Mouse (Mus musculus): ENCODE measurements around the gene Tcl1b1.
"Not testable (repeated sequence)": the region's sequence is repeated elsewhere in the genome, so short reads cannot be mapped to it uniquely, and the experiment has no call there.

Tcl1b1 gene

GRCm38 (mm10) chr12:105159390-105159789 is at the start of gene Tcl1b1:
Tcl1b1 (plus strand) TSS chr12:105159690.
- no peak for DNase-seq (ENCODE audit: low read depth)

- DNase-seq (ENCODE audit: low read depth): no peak
Observed at GRCm38 (mm10) chr12:105109812-105110211, 49.7 kb upstream of the Tcl1b1 start.

GRCm38 (mm10) chr12:105112321-105112988 is 47.0 kb upstream of the Tcl1b1 start:
- no peak for DNase-seq (ENCODE audit: low read depth)

DNA sequence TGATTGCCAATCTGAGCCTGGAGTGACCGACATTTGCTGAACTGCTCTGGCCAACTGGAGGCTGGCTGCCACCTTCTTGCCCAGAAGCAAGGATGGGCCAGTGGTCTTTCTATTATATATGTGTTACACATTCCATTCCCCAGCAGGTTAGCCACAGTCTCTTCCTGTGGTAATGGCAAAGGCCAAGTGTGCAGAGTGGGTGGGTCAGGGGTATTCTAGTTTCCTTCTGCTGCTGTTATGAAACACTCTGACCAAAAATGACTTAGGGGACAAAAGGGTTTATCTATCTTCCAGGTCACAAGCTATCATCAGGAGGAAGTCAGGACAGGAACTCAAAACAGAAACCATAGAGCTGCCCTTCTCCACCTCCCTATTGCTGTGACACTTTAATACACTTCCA is 42.8 kb upstream of the Tcl1b1 start:
- no peak for DNase-seq (ENCODE audit: low read depth)

- no peak for DNase-seq (ENCODE audit: low read depth)
Observed at GRCm38 (mm10) chr12:105125362-105125761, 34.1 kb upstream of the Tcl1b1 start.

GRCm38 (mm10) chr12:105126516-105126915 is 33.0 kb upstream of the Tcl1b1 start:
- DNase-seq (ENCODE audit: low read depth): no peak

- no peak for DNase-seq (ENCODE audit: low read depth)
Observed at GRCm38 (mm10) chr12:105127607-105128006, 31.9 kb upstream of the Tcl1b1 start.

DNA sequence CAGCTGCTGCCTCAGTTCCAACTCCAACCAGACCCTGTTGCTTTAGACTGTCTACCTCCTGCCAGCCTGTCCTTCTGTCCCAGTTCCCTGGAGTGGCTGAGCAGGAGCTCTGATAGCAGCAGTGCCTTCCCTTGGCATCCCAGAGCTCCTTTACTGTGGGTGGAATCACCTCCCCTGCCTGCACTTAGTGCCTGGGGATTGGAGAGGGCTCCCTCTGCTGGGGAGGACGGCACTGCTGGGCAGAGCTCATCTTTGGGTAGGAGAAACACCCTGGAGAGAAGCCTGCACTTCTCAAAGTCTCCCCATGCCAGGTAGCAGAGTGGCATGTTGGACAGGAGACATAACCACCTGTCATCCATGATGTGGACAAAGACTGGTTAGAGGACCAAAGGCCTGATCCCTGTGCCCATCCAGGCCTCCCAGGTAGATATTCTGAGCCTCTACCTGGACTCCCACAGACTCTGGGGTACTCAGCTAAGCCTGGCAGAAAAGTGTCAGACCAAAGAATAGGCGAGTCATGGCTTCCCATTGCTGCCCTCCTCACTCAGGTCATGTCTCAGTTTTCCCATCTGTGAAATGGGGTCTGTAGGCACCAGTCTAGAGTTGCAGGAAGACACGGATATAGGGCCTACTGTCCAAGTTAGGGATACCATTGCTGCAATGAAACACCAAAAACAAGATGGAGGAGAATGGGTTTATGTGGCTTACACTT is 29.8 kb upstream of the Tcl1b1 start:
- not testable (repeated sequence) for DNase-seq (ENCODE audit: low read depth)

GRCm38 (mm10) chr12:105134167-105134566 is 25.3 kb upstream of the Tcl1b1 start:
- not testable (repeated sequence) for DNase-seq (ENCODE audit: low read depth)

DNA sequence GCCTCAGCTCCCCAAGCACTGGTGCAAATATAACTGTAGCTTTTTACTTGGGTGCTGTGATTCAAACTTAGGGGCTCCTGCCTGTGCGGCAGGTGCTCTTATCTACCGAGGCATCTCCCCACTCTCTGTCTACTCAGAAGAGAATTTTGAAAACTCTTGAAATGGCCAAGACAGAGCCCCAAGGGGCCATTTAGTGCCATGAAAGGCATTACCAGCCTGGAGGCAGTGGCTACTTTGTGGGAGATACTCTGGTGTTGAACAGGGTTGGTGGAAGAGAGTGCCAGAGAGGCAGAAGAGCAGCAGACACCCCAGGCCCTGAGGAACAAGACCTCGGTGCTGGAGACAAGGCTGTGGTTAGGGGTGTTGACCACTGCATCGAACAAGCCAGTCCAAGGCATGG is 24.7 kb upstream of the Tcl1b1 start:
- DNase-seq (ENCODE audit: low read depth): not testable (repeated sequence)

DNA sequence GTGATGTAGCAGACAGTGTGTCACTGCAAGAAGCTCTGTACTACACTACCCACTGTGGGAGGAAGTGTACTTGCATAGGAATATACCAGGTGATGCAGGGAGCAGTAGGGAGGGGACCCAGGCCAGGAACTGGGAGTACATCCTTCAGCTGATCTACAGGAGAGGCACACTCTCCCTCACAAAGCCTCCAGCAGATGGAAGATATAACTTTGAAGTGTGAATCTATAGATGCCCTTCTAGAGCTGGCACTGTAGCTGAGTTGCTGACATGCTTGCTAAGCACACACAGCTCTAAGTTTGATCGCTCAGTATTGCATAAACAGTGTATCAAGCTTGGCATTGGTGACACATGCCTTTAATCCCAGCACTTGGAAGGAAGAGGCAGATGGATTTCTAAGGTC is 21.8 kb upstream of the Tcl1b1 start:
- not testable (repeated sequence) for DNase-seq (ENCODE audit: low read depth)

DNA sequence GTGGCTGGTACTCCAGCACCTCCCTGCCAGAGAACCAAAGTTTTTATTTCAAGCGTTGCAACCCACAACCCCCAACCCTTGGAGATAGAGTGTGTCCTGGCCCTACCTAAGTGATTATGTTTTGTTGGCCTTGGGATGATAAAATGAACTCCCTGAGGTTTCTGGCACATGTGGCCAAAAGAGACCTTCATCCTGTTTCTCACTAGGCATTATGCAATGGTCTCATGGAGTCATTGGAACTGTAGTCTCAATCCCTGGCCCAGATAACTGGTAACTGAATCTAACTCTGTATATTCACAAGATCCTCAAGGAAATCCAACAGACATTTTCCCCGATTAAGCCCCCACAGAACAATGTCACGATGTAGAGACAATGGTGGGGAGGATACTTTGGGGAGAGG is 16.4 kb upstream of the Tcl1b1 start:
- no peak for DNase-seq (ENCODE audit: low read depth)

- DNase-seq (ENCODE audit: low read depth): not testable (repeated sequence)
Observed at GRCm38 (mm10) chr12:105144928-105145327, 14.6 kb upstream of the Tcl1b1 start.

DNA sequence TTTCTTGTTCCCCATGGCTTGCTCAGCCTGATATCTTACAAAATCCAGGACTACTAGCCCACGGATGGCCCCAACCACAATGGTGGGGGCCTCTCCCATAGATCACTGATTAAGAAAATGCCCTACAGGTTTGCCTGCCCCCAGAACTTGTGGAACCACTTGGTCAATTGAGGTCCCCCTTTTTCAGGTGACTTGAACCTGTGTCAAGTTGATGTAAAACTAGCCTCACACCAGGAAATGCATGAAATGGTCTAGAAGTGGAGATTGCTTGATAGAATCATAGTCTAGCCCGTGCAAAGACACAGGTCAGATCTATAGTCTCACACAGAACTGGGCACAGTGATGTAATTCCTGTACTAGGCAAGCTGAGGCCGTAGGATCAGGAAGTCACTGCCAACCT is 13.8 kb upstream of the Tcl1b1 start, which contains the start of gene Tcl1b2:
TSS of gene Tcl1b2 (plus strand) at position 301 of the 400 bp plus-strand sequence.
- no peak for DNase-seq (ENCODE audit: low read depth)

- not testable (repeated sequence) for DNase-seq (ENCODE audit: low read depth)
Observed at GRCm38 (mm10) chr12:105155286-105155685, 4.2 kb upstream of the Tcl1b1 start.

GRCm38 (mm10) chr12:105158842-105159241 is 648 bp upstream of the Tcl1b1 start:
- no peak for DNase-seq (ENCODE audit: low read depth)

DNA sequence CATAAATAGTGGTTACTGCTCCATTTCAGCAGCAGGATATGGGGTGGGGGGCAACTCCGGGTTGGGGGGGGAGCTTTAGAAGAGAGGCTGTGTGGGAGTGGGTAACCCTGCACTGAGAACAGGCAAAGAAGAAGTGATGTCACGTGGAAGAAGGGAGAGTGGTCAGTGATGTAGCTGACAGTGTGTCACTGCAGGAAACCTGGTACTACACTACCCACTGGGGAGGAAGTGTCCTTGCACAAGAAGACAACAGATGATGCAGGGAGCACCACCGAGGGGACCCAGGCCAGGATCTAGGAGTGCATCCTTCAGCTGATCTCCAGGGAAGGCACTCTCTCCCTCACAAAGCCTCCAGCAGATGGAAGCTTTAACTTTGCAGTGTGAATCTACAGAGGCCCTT is 7.2 kb downstream of the Tcl1b1 start:
- no peak for DNase-seq (ENCODE audit: low read depth)

- no peak for DNase-seq (ENCODE audit: low read depth)
Observed at GRCm38 (mm10) chr12:105173366-105173765, 13.9 kb downstream of the Tcl1b1 start.

DNA sequence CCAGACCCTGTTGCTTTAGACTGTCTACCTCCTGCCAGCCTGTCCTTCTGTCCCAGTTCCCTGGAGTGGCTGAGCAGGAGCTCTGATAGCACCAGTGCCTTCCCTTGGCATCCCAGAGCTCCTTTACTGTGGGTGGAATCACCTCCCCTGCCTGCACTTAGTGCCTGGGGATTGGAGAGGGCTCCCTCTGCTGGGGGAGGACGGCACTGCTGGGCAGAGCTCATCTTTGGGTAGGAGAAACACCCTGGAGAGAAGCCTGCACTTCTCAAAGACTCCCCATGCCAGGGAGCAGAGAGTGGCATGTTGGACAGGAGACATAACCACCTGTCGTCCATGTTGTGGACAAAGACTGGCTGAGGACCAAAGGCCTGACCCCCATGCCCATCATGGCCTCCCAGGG is 14.8 kb downstream of the Tcl1b1 start:
- DNase-seq (ENCODE audit: low read depth): not testable (repeated sequence)

DNA sequence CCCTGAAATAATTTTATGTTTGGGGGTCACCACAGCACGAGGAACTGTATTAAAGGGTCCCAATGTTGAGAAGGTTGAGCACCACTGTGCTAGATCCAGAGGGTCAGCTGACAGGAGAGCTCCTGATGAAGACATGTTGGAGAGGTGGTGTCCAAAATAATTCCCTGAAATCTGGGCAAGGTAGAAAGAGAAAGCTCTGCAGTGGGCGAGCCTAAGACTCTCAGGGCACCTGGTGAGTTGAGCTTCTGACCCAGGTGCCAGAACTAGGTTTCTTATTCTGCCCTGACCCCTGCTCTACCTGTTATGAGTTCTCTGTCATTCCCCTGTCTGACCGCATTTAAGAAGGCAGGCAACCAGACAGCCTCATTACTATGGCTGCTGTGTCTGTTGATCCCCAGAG is 16.6 kb downstream of the Tcl1b1 start, which contains the start of gene Tcl1b5:
TSS of gene Tcl1b5 (plus strand) at position 301 of the 400 bp plus-strand sequence.
- DNase-seq (ENCODE audit: low read depth): not testable (repeated sequence)

DNA sequence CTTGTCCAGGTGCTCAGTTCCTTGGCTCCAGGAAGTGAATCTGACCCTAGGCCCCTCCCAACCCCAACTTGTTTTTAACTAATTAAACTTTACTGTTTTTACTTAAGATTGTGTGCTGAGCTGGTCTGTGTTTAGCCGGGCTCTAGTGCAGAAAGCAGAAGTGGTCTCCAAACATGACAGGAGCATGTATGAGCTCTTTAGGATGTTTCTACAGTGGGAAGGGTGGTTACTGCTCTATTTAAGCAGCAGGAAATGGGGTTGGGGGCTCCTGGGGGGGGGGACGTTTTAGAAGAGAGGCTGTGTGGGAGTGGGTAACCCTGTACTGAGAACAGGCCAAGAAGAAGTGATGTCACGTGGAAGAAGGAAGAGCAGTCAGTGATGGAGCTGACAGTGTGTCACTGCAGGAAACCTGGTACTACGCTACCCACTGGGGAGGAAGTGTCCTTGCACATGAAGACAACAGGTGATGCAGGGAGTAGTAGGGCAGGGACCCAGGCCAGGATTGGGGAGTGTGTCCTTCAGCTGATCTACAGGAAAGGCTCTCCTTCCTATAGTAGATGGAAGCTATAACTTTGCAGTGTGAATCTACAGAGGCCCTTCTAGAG is 21.7 kb downstream of the Tcl1b1 start:
- not testable (repeated sequence) for DNase-seq (ENCODE audit: low read depth)

DNA sequence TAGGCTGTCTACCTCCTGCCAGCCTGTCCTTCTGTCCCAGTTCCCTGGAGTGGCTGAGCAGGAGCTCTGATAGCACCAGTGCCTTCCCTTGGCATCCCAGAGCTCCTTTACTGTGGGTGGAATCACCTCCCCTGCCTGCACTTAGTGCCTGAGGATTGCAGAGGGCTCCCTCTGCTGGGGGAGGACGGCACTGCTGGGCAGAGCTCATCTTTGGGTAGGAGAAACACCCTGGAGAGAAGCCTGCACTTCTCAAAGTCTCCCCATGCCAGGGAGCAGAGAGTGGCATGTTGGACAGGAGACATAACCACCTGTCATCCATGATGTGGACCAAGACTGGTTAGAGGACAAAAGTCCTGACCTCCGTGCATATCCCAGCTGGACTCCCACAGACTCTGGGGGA is 29.5 kb downstream of the Tcl1b1 start:
- not testable (repeated sequence) for DNase-seq (ENCODE audit: low read depth)

GRCm38 (mm10) chr12:105190743-105191142 is 31.3 kb downstream of the Tcl1b1 start, which contains the start of gene Tcl1b3:
Tcl1b3 (plus strand) TSS chr12:105191043.
- DNase-seq (ENCODE audit: low read depth): not testable (repeated sequence)
